Mouse (Mus musculus): ENCODE measurements around the gene Gm28308. TPM values are rescaled to one million over a fixed set of nuclear protein-coding genes. Genes with fewer than 3 reads are reported as not detected.

Gm28308 gene
- polyA plus RNA-seq, 2 experiments: 1.1 to 3.2 TPM

DNA sequence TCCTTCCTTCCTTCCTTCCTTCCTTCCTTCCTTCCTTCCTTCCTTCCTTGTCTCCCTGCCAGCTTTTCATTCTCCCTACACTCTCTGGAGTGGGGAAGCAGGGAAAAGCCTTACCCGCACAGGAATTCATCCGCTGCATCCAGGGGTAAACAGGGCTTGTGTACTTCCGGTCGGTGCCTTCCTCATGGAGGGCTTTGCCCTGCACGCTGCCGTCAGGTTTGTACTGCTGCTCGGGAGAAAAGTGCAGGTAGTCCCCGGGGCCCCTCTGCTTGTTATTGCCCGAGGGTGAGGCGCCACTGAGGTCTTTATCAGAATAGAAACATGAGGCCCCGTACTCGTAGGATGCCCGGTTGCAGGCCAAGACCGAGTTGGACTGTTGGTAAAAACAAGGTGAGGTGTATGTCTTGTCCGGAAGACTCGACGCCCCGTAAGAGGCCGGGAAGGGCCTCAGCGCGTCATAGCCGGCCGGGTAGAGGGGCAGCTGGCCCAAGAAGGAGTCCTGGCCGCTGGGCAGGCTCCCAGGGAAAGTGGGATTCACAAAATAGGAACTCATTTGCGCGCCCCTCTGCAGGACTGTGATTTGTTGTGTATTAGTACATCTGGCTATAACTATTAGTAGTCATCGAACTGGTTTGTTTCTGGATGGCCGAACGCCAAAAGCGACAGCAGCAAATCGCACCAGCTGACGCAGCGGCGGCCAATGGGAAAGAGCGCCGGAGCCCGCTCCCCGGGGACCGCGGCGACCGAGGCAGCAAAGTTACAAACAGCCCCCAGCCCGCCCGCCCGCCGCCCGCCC is 4.9 kb downstream of the Gm28308 start, which contains the start of gene Hoxa6:
Gene Hoxa6 (minus strand): TSS at position 651 of the 796 bp plus-strand sequence.
- Histone ChIP-seq H3K4me2 (replicated peaks; ENCODE audit: low read depth, low read length, severe bottlenecking) (peak within 1 kb of the TSS; percentile 75), H3K4me1 (ENCODE audit: control insufficient read depth, insufficient read depth, low read length) (peaks cover 62% of the 10 kb centered on the region), H3K9ac (ENCODE audit: low read depth, low read length, severe bottlenecking) (peak within 1 kb of the TSS; percentile 52), H3K27me3 (ENCODE audit: control insufficient read depth, insufficient read depth, low read length) (peaks cover 26% of the 10 kb centered on the region; the same call in 1 of the 2 replicates), H3K4me3 (replicated peaks; ENCODE audit: low read length) (peak within 1 kb of the TSS; percentile 39), H3K36me3 (ENCODE audit: control insufficient read depth, insufficient read depth, low read length) (peaks cover 28% of the 10 kb centered on the region), H3K27ac (replicated peaks; ENCODE audit: low read depth, low read length) (no peak within 1 kb of the TSS), H3K9me3 (ENCODE audit: control insufficient read depth, low read length) (no peaks in the 10 kb centered on the region)
- DNase-seq (ENCODE audit: low spot score): peak; percentile 51
- WGBS: 5% methylated on average over 45 of the region's 47 CpGs
- TF ChIP-seq POLR2A (IDR thresholded peaks at IDR 0.05; ENCODE audit: borderline replicate concordance, extremely low read depth, insufficient read depth, insufficient read length): no peak
- no peak for ATAC-seq (ENCODE audit: low FRiP score, low read depth)

DNA sequence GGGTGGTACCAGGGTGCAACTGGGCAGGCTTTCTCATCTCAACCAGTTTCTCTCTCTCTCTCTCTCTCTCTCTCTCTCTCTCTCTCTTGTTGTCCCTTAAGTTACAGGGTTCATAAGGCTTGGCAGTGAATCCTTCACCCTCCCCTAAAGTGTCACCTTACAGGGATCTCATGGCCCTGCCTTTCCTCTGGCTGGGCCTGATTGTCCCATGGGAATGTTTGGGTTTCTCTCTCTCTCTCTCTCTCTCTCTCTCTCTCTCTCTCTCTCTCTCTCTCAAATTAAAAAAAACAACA is 5.5 kb downstream of the Gm28308 start:
- peak overlapping the region; percentile 75; the same call in 1 of the 2 replicates for H3K4me2 ChIP-seq (replicated peaks; ENCODE audit: low read depth, low read length, severe bottlenecking)
- H3K36me3 ChIP-seq (ENCODE audit: control insufficient read depth, insufficient read depth, low read length): peaks cover 35% of the 10 kb centered on the region
- H3K9ac ChIP-seq (ENCODE audit: low read depth, low read length, severe bottlenecking): no peak overlapping the region
- peaks cover 31% of the 10 kb centered on the region; the same call in 1 of the 2 replicates for H3K27me3 ChIP-seq (ENCODE audit: control insufficient read depth, insufficient read depth, low read length)
- no peak overlapping the region for H3K4me3 ChIP-seq (replicated peaks; ENCODE audit: low read length)
- no peak overlapping the region for H3K27ac ChIP-seq (replicated peaks; ENCODE audit: low read depth, low read length)
- TF ChIP-seq POLR2A (IDR thresholded peaks at IDR 0.05; ENCODE audit: borderline replicate concordance, extremely low read depth, insufficient read depth, insufficient read length): no peak
- DNase-seq (ENCODE audit: low spot score): no peak
- ATAC-seq (ENCODE audit: low FRiP score, low read depth): no peak
- H3K9me3 ChIP-seq (ENCODE audit: control insufficient read depth, low read length): no peaks in the 10 kb centered on the region
- H3K4me1 ChIP-seq (ENCODE audit: control insufficient read depth, insufficient read depth, low read length): peaks cover 64% of the 10 kb centered on the region

DNA sequence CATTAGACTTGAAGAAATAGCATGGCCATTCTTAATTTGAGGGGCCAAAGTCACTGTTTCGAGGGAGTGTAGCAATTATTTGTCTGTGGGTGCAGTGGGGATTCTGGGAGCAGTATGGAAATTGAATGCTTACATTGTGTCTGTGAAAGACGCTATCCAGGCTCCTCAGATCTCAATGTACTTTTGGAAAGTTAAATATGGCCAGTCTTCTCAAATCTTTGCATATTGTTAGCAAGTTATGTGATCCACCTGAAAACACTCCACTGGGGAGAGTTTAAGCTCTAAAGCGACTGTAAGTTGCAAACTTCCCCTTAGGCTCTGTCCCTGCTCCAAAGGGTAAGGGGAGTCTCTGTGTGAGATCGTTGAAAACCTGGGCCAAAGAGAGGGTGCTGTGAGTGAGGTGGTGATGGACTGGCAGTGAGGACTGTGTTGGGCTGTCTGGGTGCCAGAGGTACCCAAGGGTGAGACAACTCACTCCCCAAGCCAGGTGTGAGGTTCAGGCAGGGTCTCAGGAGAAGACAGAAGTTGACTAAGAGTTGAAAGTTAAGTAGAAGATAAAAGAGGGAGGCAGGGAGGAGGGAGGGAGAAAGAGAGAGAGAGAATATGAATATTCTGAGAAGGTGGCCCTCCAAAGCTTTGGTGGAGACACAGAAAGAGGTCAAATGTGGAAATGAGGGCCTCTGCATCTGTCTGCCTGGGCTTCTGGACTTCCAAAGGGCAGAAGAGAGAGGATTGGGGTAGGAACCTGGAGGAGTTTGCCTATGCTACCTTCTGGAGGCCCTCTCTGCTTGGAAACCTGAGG is 6.1 kb downstream of the Gm28308 start:
- DNase-seq (ENCODE audit: low spot score) (no peak), ATAC-seq (ENCODE audit: low FRiP score, low read depth) (no peak)
- Histone ChIP-seq H3K27me3 (ENCODE audit: control insufficient read depth, insufficient read depth, low read length) (peaks cover 35% of the 10 kb centered on the region; the same call in 1 of the 2 replicates), H3K9me3 (ENCODE audit: control insufficient read depth, low read length) (no peaks in the 10 kb centered on the region), H3K4me1 (ENCODE audit: control insufficient read depth, insufficient read depth, low read length) (peaks cover 64% of the 10 kb centered on the region), H3K27ac (replicated peaks; ENCODE audit: low read depth, low read length) (no peak overlapping the region), H3K4me3 (replicated peaks; ENCODE audit: low read length) (no peak overlapping the region), H3K9ac (ENCODE audit: low read depth, low read length, severe bottlenecking) (no peak overlapping the region), H3K4me2 (replicated peaks; ENCODE audit: low read depth, low read length, severe bottlenecking) (peak overlapping the region; percentile 91), H3K36me3 (ENCODE audit: control insufficient read depth, insufficient read depth, low read length) (peaks cover 35% of the 10 kb centered on the region)
- TF ChIP-seq POLR2A (IDR thresholded peaks at IDR 0.05; ENCODE audit: borderline replicate concordance, extremely low read depth, insufficient read depth, insufficient read length): no peak
- WGBS: 34% methylated on average over 4 of the region's 4 CpGs

GRCm38 (mm10) chr6:52205638-52206621 is 7.2 kb downstream of the Gm28308 start:
- Histone ChIP-seq H3K4me1 (ENCODE audit: control insufficient read depth, insufficient read depth, low read length) (peaks cover 57% of the 10 kb centered on the region), H3K9ac (ENCODE audit: low read depth, low read length, severe bottlenecking) (peak overlapping the region; percentile 25; the same call in 1 of the 2 replicates), H3K27ac (replicated peaks; ENCODE audit: low read depth, low read length) (0 out of 2 replicates have a peak overlapping the region, but pooled peaks have one; percentile 38), H3K36me3 (ENCODE audit: control insufficient read depth, insufficient read depth, low read length) (peaks cover 39% of the 10 kb centered on the region), H3K27me3 (ENCODE audit: control insufficient read depth, insufficient read depth, low read length) (peaks cover 30% of the 10 kb centered on the region; the same call in 1 of the 2 replicates), H3K4me2 (replicated peaks; ENCODE audit: low read depth, low read length, severe bottlenecking) (peak overlapping the region; percentile 91), H3K4me3 (replicated peaks; ENCODE audit: low read length) (peak overlapping the region; percentile 10), H3K9me3 (ENCODE audit: control insufficient read depth, low read length) (no peaks in the 10 kb centered on the region)
- no peak for TF ChIP-seq POLR2A (IDR thresholded peaks at IDR 0.05; ENCODE audit: borderline replicate concordance, extremely low read depth, insufficient read depth, insufficient read length)
- DNase-seq (ENCODE audit: low spot score) (no peak), ATAC-seq (ENCODE audit: low FRiP score, low read depth) (no peak)
- 21% methylated on average over 51 of the region's 55 CpGs for WGBS
